Mouse (Mus musculus): ENCODE data around the gene Unc79. TPM values are rescaled to one million over a fixed set of nuclear protein-coding genes. Genes with fewer than 3 reads are reported as not detected.
A peak's percentile ranks its signal among the peaks of the same experiment; 100 is the strongest.

Gene Unc79
- polyA plus RNA-seq, 1 experiment from 2014 or later, result 7.6 TPM

- 20% methylated on average over 7 of the region's 7 CpGs for WGBS
- Histone ChIP-seq H3K4me2 (no peak overlapping the region), H3K27ac (no peak overlapping the region), H3K4me3 (no peak overlapping the region), H3K4me1 (replicated peaks) (no peaks in the 10 kb centered on the region), H3K36me3 (peaks cover 59% of the 10 kb centered on the region), H3K27me3 (no peaks in the 10 kb centered on the region), H3K9ac (no peak overlapping the region), H3K9me3 (no peaks in the 10 kb centered on the region)
- no peak for ATAC-seq (ENCODE audit: low FRiP score)
These were observed 234.4 kb downstream of the Unc79 start for GRCm38 (mm10) chr12:103183057-103183456.

GRCm38 (mm10) chr12:103187020-103187419, 238.4 kb downstream of the Unc79 start:
- Histone ChIP-seq H3K9ac (no peak overlapping the region), H3K27me3 (no peaks in the 10 kb centered on the region), H3K27ac (no peak overlapping the region), H3K4me2 (no peak overlapping the region), H3K4me3 (no peak overlapping the region), H3K4me1 (replicated peaks) (peaks cover 12% of the 10 kb centered on the region), H3K36me3 (peaks cover 38% of the 10 kb centered on the region), H3K9me3 (no peaks in the 10 kb centered on the region)
- 88% methylated on average over 7 of the region's 7 CpGs for WGBS
- ATAC-seq (ENCODE audit: low FRiP score), result no peak

- H3K4me3 ChIP-seq, result no peak overlapping the region
- no peak for ATAC-seq (ENCODE audit: low FRiP score)
- no peak overlapping the region for H3K9ac ChIP-seq
- peaks cover 26% of the 10 kb centered on the region for H3K36me3 ChIP-seq
- no peak overlapping the region for H3K4me2 ChIP-seq
- H3K9me3 ChIP-seq, result no peaks in the 10 kb centered on the region
- no peaks in the 10 kb centered on the region for H3K27me3 ChIP-seq
- H3K27ac ChIP-seq, result no peak overlapping the region
- 79% methylated on average over 8 of the region's 8 CpGs for WGBS
- peaks cover 12% of the 10 kb centered on the region for H3K4me1 ChIP-seq (replicated peaks)
These were observed 239.6 kb downstream of the Unc79 start for GRCm38 (mm10) chr12:103188223-103188622.

GRCm38 (mm10) chr12:103189771-103190170, 241.1 kb downstream of the Unc79 start:
- 63% methylated on average over 12 of the region's 12 CpGs for WGBS
- Histone ChIP-seq H3K27ac (0 out of 2 replicates have a peak overlapping the region, but pooled peaks have one; percentile 8), H3K36me3 (peaks cover 17% of the 10 kb centered on the region), H3K27me3 (no peaks in the 10 kb centered on the region), H3K9ac (no peak overlapping the region), H3K4me3 (no peak overlapping the region), H3K4me1 (replicated peaks) (peaks cover 12% of the 10 kb centered on the region), H3K4me2 (no peak overlapping the region), H3K9me3 (no peaks in the 10 kb centered on the region)
- peak; percentile 36; the same call in 1 of the 2 replicates for ATAC-seq (ENCODE audit: low FRiP score)

- Histone ChIP-seq H3K9me3 (no peaks in the 10 kb centered on the region), H3K9ac (no peak overlapping the region), H3K27me3 (no peaks in the 10 kb centered on the region), H3K36me3 (no peaks in the 10 kb centered on the region), H3K27ac (no peak overlapping the region), H3K4me1 (replicated peaks) (peaks cover 12% of the 10 kb centered on the region), H3K4me3 (no peak overlapping the region), H3K4me2 (no peak overlapping the region)
- WGBS, result 68% methylated on average over 5 of the region's 5 CpGs
- ATAC-seq (ENCODE audit: low FRiP score), result no peak
These were observed 244.3 kb downstream of the Unc79 start for GRCm38 (mm10) chr12:103192996-103193395.

- H3K4me2 ChIP-seq, result no peak overlapping the region
- WGBS, result 17% methylated on average over 11 of the region's 11 CpGs
- peak; percentile 70 for ATAC-seq (ENCODE audit: low FRiP score)
- no peak overlapping the region for H3K4me3 ChIP-seq
- 0 out of 2 replicates have a peak overlapping the region, but pooled peaks have one; percentile 19 for H3K9ac ChIP-seq
- H3K27me3 ChIP-seq, result no peaks in the 10 kb centered on the region
- peak overlapping the region; percentile 73 for H3K27ac ChIP-seq
- H3K36me3 ChIP-seq, result no peaks in the 10 kb centered on the region
- peaks cover 28% of the 10 kb centered on the region for H3K4me1 ChIP-seq (replicated peaks)
- H3K9me3 ChIP-seq, result no peaks in the 10 kb centered on the region
These were observed 254.2 kb downstream of the Unc79 start for GRCm38 (mm10) chr12:103202592-103203544.

GRCm38 (mm10) chr12:103205561-103205960, 256.9 kb downstream of the Unc79 start:
- Histone ChIP-seq H3K36me3 (no peaks in the 10 kb centered on the region), H3K9me3 (no peaks in the 10 kb centered on the region), H3K27ac (no peak overlapping the region), H3K4me2 (no peak overlapping the region), H3K9ac (no peak overlapping the region), H3K27me3 (no peaks in the 10 kb centered on the region), H3K4me1 (replicated peaks) (peaks cover 28% of the 10 kb centered on the region), H3K4me3 (no peak overlapping the region)
- WGBS, result 76% methylated on average over 7 of the region's 7 CpGs
- ATAC-seq (ENCODE audit: low FRiP score), result no peak

- no peak overlapping the region for H3K4me2 ChIP-seq
- 91% methylated on average over 7 of the region's 7 CpGs for WGBS
- no peaks in the 10 kb centered on the region for H3K27me3 ChIP-seq
- no peak overlapping the region for H3K27ac ChIP-seq
- H3K4me3 ChIP-seq, result no peak overlapping the region
- H3K9me3 ChIP-seq, result no peaks in the 10 kb centered on the region
- H3K36me3 ChIP-seq, result no peaks in the 10 kb centered on the region
- no peak overlapping the region for H3K9ac ChIP-seq
- ATAC-seq (ENCODE audit: low FRiP score), result no peak
- H3K4me1 ChIP-seq (replicated peaks), result peaks cover 18% of the 10 kb centered on the region
These were observed 260.9 kb downstream of the Unc79 start for GRCm38 (mm10) chr12:103209581-103209980.

- Histone ChIP-seq H3K4me1 (replicated peaks) (peaks cover 27% of the 10 kb centered on the region), H3K4me3 (no peak overlapping the region), H3K36me3 (no peaks in the 10 kb centered on the region), H3K9me3 (no peaks in the 10 kb centered on the region), H3K27ac (no peak overlapping the region), H3K27me3 (no peaks in the 10 kb centered on the region), H3K4me2 (no peak overlapping the region), H3K9ac (no peak overlapping the region)
- no peak for ATAC-seq (ENCODE audit: low FRiP score)
- WGBS, result 57% methylated on average over 5 of the region's 5 CpGs
These were observed 262.4 kb downstream of the Unc79 start for GRCm38 (mm10) chr12:103211078-103211477.

- WGBS, result 98% methylated on average over 2 of the region's 2 CpGs
These were observed 264.9 kb downstream of the Unc79 start for GRCm38 (mm10) chr12:103213591-103213990.

GRCm38 (mm10) chr12:103214270-103214669, 265.6 kb downstream of the Unc79 start:
- H3K27ac ChIP-seq, result peak overlapping the region; percentile 63

More at GRCm38 (mm10) chr12:103213591-103213990, 264.9 kb downstream of the Unc79 start:
- no peaks in the 10 kb centered on the region for H3K36me3 ChIP-seq
- H3K27ac ChIP-seq, result 0 out of 2 replicates have a peak overlapping the region, but pooled peaks have one; percentile 63
- no peak overlapping the region for H3K9ac ChIP-seq
- H3K9me3 ChIP-seq, result no peaks in the 10 kb centered on the region
- peaks cover 36% of the 10 kb centered on the region for H3K4me1 ChIP-seq (replicated peaks)
- no peaks in the 10 kb centered on the region for H3K27me3 ChIP-seq
- H3K4me3 ChIP-seq, result no peak overlapping the region
- ATAC-seq (ENCODE audit: low FRiP score), result no peak
- H3K4me2 ChIP-seq, result no peak overlapping the region

GRCm38 (mm10) chr12:103214797-103215196, 266.1 kb downstream of the Unc79 start:
- Histone ChIP-seq H3K4me3 (no peak overlapping the region), H3K9me3 (no peaks in the 10 kb centered on the region), H3K36me3 (no peaks in the 10 kb centered on the region), H3K4me1 (replicated peaks) (peaks cover 36% of the 10 kb centered on the region), H3K9ac (no peak overlapping the region), H3K4me2 (no peak overlapping the region), H3K27ac (peak overlapping the region; percentile 63), H3K27me3 (no peaks in the 10 kb centered on the region)
- 89% methylated on average over 2 of the region's 2 CpGs for WGBS
- peak; percentile 25; the same call in 1 of the 2 replicates for ATAC-seq (ENCODE audit: low FRiP score)

More at GRCm38 (mm10) chr12:103214270-103214669, 265.6 kb downstream of the Unc79 start:
- Histone ChIP-seq H3K9ac (no peak overlapping the region), H3K4me3 (no peak overlapping the region), H3K9me3 (no peaks in the 10 kb centered on the region), H3K27me3 (no peaks in the 10 kb centered on the region), H3K36me3 (no peaks in the 10 kb centered on the region), H3K4me2 (no peak overlapping the region), H3K4me1 (replicated peaks) (peaks cover 36% of the 10 kb centered on the region)
- 35% methylated on average over 10 of the region's 10 CpGs for WGBS
- peak; percentile 68 for ATAC-seq (ENCODE audit: low FRiP score)

Data from hindbrain, embryonic 13.5 days (tissue).